Mouse (Mus musculus): ENCODE measurements around the gene Syde2. TPM values are rescaled to one million over a fixed set of nuclear protein-coding genes. Genes with fewer than 3 reads are reported as not detected.

The Syde2 gene
- total and polyA plus RNA-seq, 3 experiments: 12.4 to 24.1 TPM; not detected in 1

DNA sequence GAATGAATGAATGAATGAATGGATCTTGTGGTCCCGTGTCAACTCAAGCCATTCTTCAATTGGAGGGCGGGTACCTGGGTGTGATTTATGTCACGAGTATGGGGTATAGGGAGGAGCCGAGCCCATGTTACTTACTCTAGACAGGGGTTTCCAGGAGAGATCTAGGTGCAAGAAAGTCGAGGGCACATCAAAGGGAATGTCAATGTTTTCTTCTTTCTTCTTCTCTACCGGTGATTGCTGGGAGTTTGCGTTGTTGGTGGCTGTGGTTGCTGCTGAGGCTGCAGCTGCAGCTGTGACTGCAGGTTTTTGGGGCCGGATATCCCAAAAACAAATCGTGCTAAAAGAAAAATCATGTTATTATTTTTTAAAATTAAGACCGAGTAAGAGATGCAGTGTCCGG is 75.5 kb downstream of the Syde2 start:
- H3K4me3 ChIP-seq (ENCODE audit: control insufficient read depth in 1 of 2, insufficient read depth in 1 of 2, low read depth in 2 of 2, low read length in 2 of 2): no peak overlapping the region
- DNase-seq (ENCODE audit: low read depth, low spot score): no peak
- no peak for TF ChIP-seq MYC (IDR thresholded peaks at IDR 0.05; ENCODE audit: low read depth, low read length)
- no peak for TF ChIP-seq POLR2A (IDR thresholded peaks at IDR 0.05; ENCODE audit: control insufficient read depth in 1 of 2, insufficient read depth in 1 of 2, low read depth in 1 of 2, low read length in 2 of 2, poor library complexity in 1 of 2)
- no peak for TF ChIP-seq ZMIZ1 (IDR thresholded peaks at IDR 0.05; ENCODE audit: low read depth, low read length)
- no peak for TF ChIP-seq MYB (IDR thresholded peaks at IDR 0.05; ENCODE audit: low read depth, low read length)
- TF ChIP-seq E2F4 (IDR thresholded peaks at IDR 0.05; ENCODE audit: borderline replicate concordance, low read depth, low read length): no peak
- TF ChIP-seq EP300 (IDR thresholded peaks at IDR 0.05; ENCODE audit: low read depth in 1 of 2, low read length in 2 of 2): no peak
- no peak for TF ChIP-seq MAFK (IDR thresholded peaks at IDR 0.05; ENCODE audit: borderline replicate concordance, low read depth, low read length)
- no peak for TF ChIP-seq USF2 (IDR thresholded peaks at IDR 0.05; ENCODE audit: borderline replicate concordance in 1 of 2, insufficient read depth in 1 of 2, low read depth in 1 of 2, low read length in 2 of 2)
- no peak for TF ChIP-seq POLR2AphosphoS5 (IDR thresholded peaks at IDR 0.05; ENCODE audit: borderline replicate concordance, low read depth, low read length)
- TF ChIP-seq TCF12 (IDR thresholded peaks at IDR 0.05; ENCODE audit: low read depth, low read length): no peak
- TF ChIP-seq GABPA (IDR thresholded peaks at IDR 0.05; ENCODE audit: low read depth, low read length): no peak

DNA sequence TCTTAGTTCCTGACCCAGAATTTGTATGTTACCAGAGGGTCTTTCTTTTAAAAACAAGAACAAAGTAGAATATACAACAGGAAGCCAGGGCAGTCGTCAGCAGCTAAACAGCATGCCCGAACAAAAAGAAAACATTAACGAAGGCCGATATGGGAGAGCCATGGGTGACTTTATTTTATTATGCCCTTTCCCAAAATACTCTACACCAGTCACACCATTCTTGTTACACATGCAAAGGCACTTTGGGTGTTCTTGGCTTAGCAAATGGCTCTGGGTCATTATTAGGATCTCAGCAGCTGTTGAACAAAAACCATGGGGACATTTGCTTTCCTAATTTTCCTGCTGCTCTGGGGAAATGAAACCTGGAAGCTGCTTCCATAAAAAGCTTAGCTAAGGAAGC is 81.6 kb downstream of the Syde2 start:
- Histone ChIP-seq H3K9me3 (replicated peaks; ENCODE audit: insufficient read depth, low read length) (no peaks in the 10 kb centered on the region), H3K79me2 (ENCODE audit: control insufficient read depth, insufficient read depth, low read length, poor library complexity) (no peaks in the 10 kb centered on the region), H3K27ac (ENCODE audit: control insufficient read depth, low read depth, low read length) (no peak overlapping the region), H3K36me3 (ENCODE audit: control insufficient read depth in 1 of 2, insufficient read depth in 2 of 2, low read length in 2 of 2) (no peaks in the 10 kb centered on the region), H3K27me3 (ENCODE audit: control insufficient read depth in 1 of 2, insufficient read depth in 2 of 2, low read length in 2 of 2) (peaks cover 2 to 4% of the 10 kb centered on the region in 2 experiments; a peak in 3 of 4 replicates), H3K4me3 (ENCODE audit: control insufficient read depth in 1 of 2, insufficient read depth in 1 of 2, low read depth in 2 of 2, low read length in 2 of 2) (no peak overlapping the region), H3K9ac (ENCODE audit: control insufficient read depth, low read depth, low read length, poor library complexity, severe bottlenecking) (no peak overlapping the region), H3K4me1 (ENCODE audit: control insufficient read depth in 1 of 2, insufficient read depth in 2 of 2, low read length in 2 of 2) (no peaks in the 10 kb centered on the region)
- DNase-seq (ENCODE audit: low read depth, low spot score): no peak
- TF ChIP-seq USF2 (IDR thresholded peaks at IDR 0.05; ENCODE audit: borderline replicate concordance in 1 of 2, insufficient read depth in 1 of 2, low read depth in 1 of 2, low read length in 2 of 2) (no peak), UBTF (IDR thresholded peaks at IDR 0.05; ENCODE audit: borderline replicate concordance, insufficient read depth, low read depth, low read length) (no peak), GATA1 (IDR thresholded peaks at IDR 0.05; ENCODE audit: low read depth, low read length) (no peak), ELF1 (IDR thresholded peaks at IDR 0.05; ENCODE audit: low read depth, low read length) (no peak), ETS1 (IDR thresholded peaks at IDR 0.05; ENCODE audit: low read depth, low read length) (no peak), SMC3 (IDR thresholded peaks at IDR 0.05; ENCODE audit: low read depth, low read length) (no peak), NELFE (IDR thresholded peaks at IDR 0.05; ENCODE audit: low read depth, low read length) (no peak), SIN3A (IDR thresholded peaks at IDR 0.05; ENCODE audit: low read length) (no peak), ZC3H11A (IDR thresholded peaks at IDR 0.05; ENCODE audit: low read depth, low read length) (no peak), MEF2A (IDR thresholded peaks at IDR 0.05; ENCODE audit: extremely low read depth, insufficient replicate concordance, low read depth, low read length, poor library complexity, severe bottlenecking) (no peak), E2F4 (IDR thresholded peaks at IDR 0.05; ENCODE audit: borderline replicate concordance, low read depth, low read length) (no peak), TAL1 (IDR thresholded peaks at IDR 0.05; ENCODE audit: low read length) (no peak), ZMIZ1 (IDR thresholded peaks at IDR 0.05; ENCODE audit: low read depth, low read length) (no peak), RCOR1 (IDR thresholded peaks at IDR 0.05; ENCODE audit: low read depth, low read length) (no peak), EP300 (IDR thresholded peaks at IDR 0.05; ENCODE audit: low read depth in 1 of 2, low read length in 2 of 2) (no peak), JUND (IDR thresholded peaks at IDR 0.05; ENCODE audit: low read depth, low read length) (no peak), MAFK (IDR thresholded peaks at IDR 0.05; ENCODE audit: borderline replicate concordance, low read depth, low read length) (no peak), MAZ (IDR thresholded peaks at IDR 0.05; ENCODE audit: low read depth, low read length) (no peak), CTCF (IDR thresholded peaks at IDR 0.05 in 2 of 3, conservative IDR thresholded peaks at IDR 0.05 in 1 of 3; ENCODE audit: control insufficient read depth in 1 of 3, insufficient read depth in 1 of 3, low read depth in 2 of 3, low read length in 3 of 3, poor library complexity in 1 of 3, severe bottlenecking in 1 of 3) (no peak)

More for the DNA sequence above, 75.5 kb downstream of the Syde2 start:
- Histone ChIP-seq H3K4me1 (ENCODE audit: control insufficient read depth in 1 of 2, insufficient read depth in 2 of 2, low read length in 2 of 2) (no peaks in the 10 kb centered on the region), H3K27ac (ENCODE audit: control insufficient read depth, low read depth, low read length) (no peak overlapping the region), H3K9ac (ENCODE audit: control insufficient read depth, low read depth, low read length, poor library complexity, severe bottlenecking) (no peak overlapping the region), H3K27me3 (ENCODE audit: control insufficient read depth in 1 of 2, insufficient read depth in 2 of 2, low read length in 2 of 2) (peaks cover 2 to 3% of the 10 kb centered on the region in 2 experiments; a peak in 1 of 4 replicates), H3K79me2 (ENCODE audit: control insufficient read depth, insufficient read depth, low read length, poor library complexity) (no peaks in the 10 kb centered on the region), H3K36me3 (ENCODE audit: control insufficient read depth in 1 of 2, insufficient read depth in 2 of 2, low read length in 2 of 2) (no peaks in the 10 kb centered on the region), H3K9me3 (replicated peaks; ENCODE audit: insufficient read depth, low read length) (no peaks in the 10 kb centered on the region)
